Mouse (Mus musculus) ES-E14 (cell line): ENCODE results near the gene Cd79b.

ENCODE experiments used
- CHD2 ChIP-seq: IDR thresholded peaks from 2 replicates; pipeline ENCODE4 v1.6.1; 2014; ENCODE audit warnings: mild to moderate bottlenecking, low read depth, low read length, inconsistent platforms
- HCFC1 ChIP-seq: IDR thresholded peaks from 2 replicates; pipeline ENCODE4 v1.6.1; 2012; ENCODE audit warnings: low read length, inconsistent platforms, borderline replicate concordance; ENCODE audit not compliant: insufficient read depth
- MAFK ChIP-seq: IDR thresholded peaks from 2 replicates; pipeline ENCODE4 v1.6.1; 2014; ENCODE audit warnings: mild to moderate bottlenecking, low read depth, low read length, inconsistent platforms; ENCODE audit not compliant: insufficient read depth
- ZC3H11A ChIP-seq: IDR thresholded peaks from 2 replicates; pipeline ENCODE4 v1.6.1; 2012; ENCODE audit warnings: low read depth, mild to moderate bottlenecking, inconsistent platforms, low read length, borderline replicate concordance
- ZNF384 ChIP-seq: IDR thresholded peaks from 2 replicates; pipeline ENCODE4 v1.6.1; 2012; ENCODE audit warnings: low read depth, low read length, inconsistent platforms

DNA sequence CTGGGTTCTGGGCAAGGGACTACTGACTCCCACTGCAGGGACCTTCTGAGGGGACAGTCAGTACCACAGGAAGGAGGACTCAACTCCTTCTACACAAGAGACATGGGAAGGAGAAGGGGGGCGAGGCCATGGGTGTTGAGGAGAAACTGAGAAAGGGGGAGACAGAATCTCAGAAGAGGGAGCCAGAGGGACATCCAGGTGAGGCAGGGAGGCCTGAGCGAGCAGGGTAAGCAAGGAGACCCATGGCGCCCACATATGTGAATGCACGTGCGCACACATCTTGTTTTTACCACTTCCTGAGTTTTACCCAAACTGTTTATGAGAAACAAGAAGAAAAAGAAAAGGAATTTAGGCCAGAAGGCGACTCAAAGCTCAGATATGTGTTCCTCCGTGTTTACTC lies 3.2 kb upstream of the Cd79b start:
- TF ChIP-seq HCFC1 (no peak), ZNF384 (no peak), ZC3H11A (no peak), MAFK (no peak), CHD2 (no peak)
